Mouse (Mus musculus): ENCODE measurements around the gene Amy2a3.
"Not testable (repeated sequence)": the region's sequence is repeated elsewhere in the genome, so short reads cannot be mapped to it uniquely, and the experiment has no call there.

DNA sequence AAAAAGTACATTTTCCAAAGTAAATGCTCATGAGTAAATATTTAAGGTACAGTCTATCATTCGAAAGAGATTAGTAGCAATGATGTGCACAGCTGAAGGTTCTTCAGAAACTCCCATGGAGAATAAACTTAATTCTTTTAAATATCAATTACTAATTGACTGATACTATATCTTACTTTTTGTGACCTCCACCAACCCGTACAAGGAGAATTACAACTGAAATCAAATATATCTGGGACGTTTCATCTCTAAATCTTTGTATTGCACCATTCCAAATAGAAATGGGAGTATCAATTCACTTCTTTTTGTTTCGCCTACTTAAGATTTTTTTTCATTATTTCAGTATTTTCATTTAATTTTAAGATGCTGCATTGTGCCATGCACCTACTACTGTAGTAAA is 32.7 kb upstream of the Amy2a3 start, which contains the start of gene Amy2a2:
- not testable (repeated sequence) for TF ChIP-seq CTCF (IDR thresholded peaks at IDR 0.05; ENCODE audit: extremely low read depth, insufficient read length, insufficient replicate concordance, low read depth, low read length); POLR2A (IDR thresholded peaks at IDR 0.05; ENCODE audit: low read depth, low read length)

Measured in small intestine, adult 2 months (tissue).